Mouse (Mus musculus): ENCODE results near the gene Mrpl39. TPM values are rescaled to one million over a fixed set of nuclear protein-coding genes. Genes with fewer than 3 reads are reported as not detected.

The Mrpl39 gene
- polyA plus RNA-seq, 1 experiment from 2014 or later: 43.0 TPM

GRCm38 (mm10) chr16:84769182-84769581, 33.6 kb upstream of the Mrpl39 start:
- no peaks in the 10 kb centered on the region for H3K9me3 ChIP-seq (ENCODE audit: control insufficient read depth, low read length)
- DNase-seq (ENCODE audit: low spot score) (no peak), ATAC-seq (ENCODE audit: low read depth) (no peak)
- H3K4me2 ChIP-seq (ENCODE audit: low read depth, low read length): no peak overlapping the region
- H3K36me3 ChIP-seq (ENCODE audit: control insufficient read depth, insufficient read depth, low read length): no peaks in the 10 kb centered on the region
- 65% methylated on average over 4 of the region's 4 CpGs for WGBS
- H3K9ac ChIP-seq (ENCODE audit: low read depth, low read length): no peak overlapping the region
- no peak overlapping the region for H3K4me3 ChIP-seq (ENCODE audit: low read depth, low read length)
- 0 out of 2 replicates have a peak, but pooled peaks cover 4% of the 10 kb centered on the region for H3K27me3 ChIP-seq (replicated peaks; ENCODE audit: control insufficient read depth, insufficient read depth, low read length)
- no peak overlapping the region for H3K27ac ChIP-seq (replicated peaks; ENCODE audit: low read depth, low read length)
- H3K4me1 ChIP-seq (ENCODE audit: control insufficient read depth, insufficient read depth, low read length): no peaks in the 10 kb centered on the region

GRCm38 (mm10) chr16:84767956-84768355, 32.4 kb upstream of the Mrpl39 start:
- ATAC-seq (ENCODE audit: low read depth): no peak
- Histone ChIP-seq H3K9ac (ENCODE audit: low read depth, low read length) (no peak overlapping the region), H3K4me2 (ENCODE audit: low read depth, low read length) (no peak overlapping the region), H3K4me1 (ENCODE audit: control insufficient read depth, insufficient read depth, low read length) (no peaks in the 10 kb centered on the region), H3K36me3 (ENCODE audit: control insufficient read depth, insufficient read depth, low read length) (no peaks in the 10 kb centered on the region), H3K4me3 (ENCODE audit: low read depth, low read length) (no peak overlapping the region), H3K27me3 (replicated peaks; ENCODE audit: control insufficient read depth, insufficient read depth, low read length) (0 out of 2 replicates have a peak, but pooled peaks cover 4% of the 10 kb centered on the region), H3K9me3 (ENCODE audit: control insufficient read depth, low read length) (no peaks in the 10 kb centered on the region), H3K27ac (replicated peaks; ENCODE audit: low read depth, low read length) (no peak overlapping the region)
- WGBS: 84% methylated on average over 8 of the region's 8 CpGs
- no peak for DNase-seq (ENCODE audit: low spot score)

- no peak overlapping the region for H3K4me2 ChIP-seq (ENCODE audit: low read depth, low read length)
- H3K9ac ChIP-seq (ENCODE audit: low read depth, low read length): no peak overlapping the region
- DNase-seq (ENCODE audit: low spot score) (no peak), ATAC-seq (ENCODE audit: low read depth) (no peak)
- no peak overlapping the region for H3K4me3 ChIP-seq (ENCODE audit: low read depth, low read length)
- H3K9me3 ChIP-seq (ENCODE audit: control insufficient read depth, low read length): no peaks in the 10 kb centered on the region
- no peaks in the 10 kb centered on the region for H3K4me1 ChIP-seq (ENCODE audit: control insufficient read depth, insufficient read depth, low read length)
- H3K27ac ChIP-seq (replicated peaks; ENCODE audit: low read depth, low read length): no peak overlapping the region
- WGBS: 72% methylated on average over 6 of the region's 6 CpGs
- no peaks in the 10 kb centered on the region for H3K36me3 ChIP-seq (ENCODE audit: control insufficient read depth, insufficient read depth, low read length)
- no peaks in the 10 kb centered on the region for H3K27me3 ChIP-seq (replicated peaks; ENCODE audit: control insufficient read depth, insufficient read depth, low read length)
Observed at GRCm38 (mm10) chr16:84745721-84746306, 10.3 kb upstream of the Mrpl39 start.

- no peak overlapping the region for H3K9ac ChIP-seq (ENCODE audit: low read depth, low read length)
- ATAC-seq (ENCODE audit: low read depth) (no peak), DNase-seq (ENCODE audit: low spot score) (peak; percentile 12)
- no peaks in the 10 kb centered on the region for H3K27me3 ChIP-seq (replicated peaks; ENCODE audit: control insufficient read depth, insufficient read depth, low read length)
- H3K4me1 ChIP-seq (ENCODE audit: control insufficient read depth, insufficient read depth, low read length): no peaks in the 10 kb centered on the region
- no peaks in the 10 kb centered on the region for H3K9me3 ChIP-seq (ENCODE audit: control insufficient read depth, low read length)
- H3K4me3 ChIP-seq (ENCODE audit: low read depth, low read length): no peak overlapping the region
- H3K4me2 ChIP-seq (ENCODE audit: low read depth, low read length): no peak overlapping the region
- 68% methylated on average over 10 of the region's 10 CpGs for WGBS
- H3K36me3 ChIP-seq (ENCODE audit: control insufficient read depth, insufficient read depth, low read length): no peaks in the 10 kb centered on the region
- no peak overlapping the region for H3K27ac ChIP-seq (replicated peaks; ENCODE audit: low read depth, low read length)
Observed at GRCm38 (mm10) chr16:84744703-84745490, 9.4 kb upstream of the Mrpl39 start.

- Histone ChIP-seq H3K4me1 (ENCODE audit: control insufficient read depth, insufficient read depth, low read length) (peaks cover 5% of the 10 kb centered on the region), H3K36me3 (ENCODE audit: control insufficient read depth, insufficient read depth, low read length) (no peaks in the 10 kb centered on the region), H3K27ac (replicated peaks; ENCODE audit: low read depth, low read length) (no peak overlapping the region), H3K9me3 (ENCODE audit: control insufficient read depth, low read length) (no peaks in the 10 kb centered on the region), H3K4me2 (ENCODE audit: low read depth, low read length) (no peak overlapping the region), H3K9ac (ENCODE audit: low read depth, low read length) (no peak overlapping the region), H3K27me3 (replicated peaks; ENCODE audit: control insufficient read depth, insufficient read depth, low read length) (no peaks in the 10 kb centered on the region), H3K4me3 (ENCODE audit: low read depth, low read length) (no peak overlapping the region)
- ATAC-seq (ENCODE audit: low read depth): no peak
- DNase-seq (ENCODE audit: low spot score): no peak
- WGBS: 79% methylated on average over 3 of the region's 3 CpGs
Observed at GRCm38 (mm10) chr16:84737358-84737757, 1.8 kb upstream of the Mrpl39 start.

- ATAC-seq (ENCODE audit: low read depth) (peak; percentile 49), DNase-seq (ENCODE audit: low spot score) (no peak)
- peaks cover 5% of the 10 kb centered on the region for H3K4me1 ChIP-seq (ENCODE audit: control insufficient read depth, insufficient read depth, low read length)
- H3K4me2 ChIP-seq (ENCODE audit: low read depth, low read length): peak overlapping the region; percentile 74
- peak overlapping the region; percentile 80 for H3K9ac ChIP-seq (ENCODE audit: low read depth, low read length)
- H3K4me3 ChIP-seq (ENCODE audit: low read depth, low read length): peak overlapping the region; percentile 72
- WGBS: under 1% methylated on average over 15 of the region's 15 CpGs
- H3K36me3 ChIP-seq (ENCODE audit: control insufficient read depth, insufficient read depth, low read length): peaks cover 24% of the 10 kb centered on the region
- H3K27ac ChIP-seq (replicated peaks; ENCODE audit: low read depth, low read length): no peak overlapping the region
- no peaks in the 10 kb centered on the region for H3K27me3 ChIP-seq (replicated peaks; ENCODE audit: control insufficient read depth, insufficient read depth, low read length)
- H3K9me3 ChIP-seq (ENCODE audit: control insufficient read depth, low read length): no peaks in the 10 kb centered on the region
Observed at GRCm38 (mm10) chr16:84734806-84735165, 756 bp downstream of the Mrpl39 start.

- Histone ChIP-seq H3K9me3 (ENCODE audit: control insufficient read depth, low read length) (no peaks in the 10 kb centered on the region), H3K4me3 (ENCODE audit: low read depth, low read length) (no peak overlapping the region), H3K27ac (replicated peaks; ENCODE audit: low read depth, low read length) (no peak overlapping the region), H3K36me3 (ENCODE audit: control insufficient read depth, insufficient read depth, low read length) (peaks cover 61% of the 10 kb centered on the region), H3K9ac (ENCODE audit: low read depth, low read length) (no peak overlapping the region), H3K4me2 (ENCODE audit: low read depth, low read length) (no peak overlapping the region), H3K27me3 (replicated peaks; ENCODE audit: control insufficient read depth, insufficient read depth, low read length) (no peaks in the 10 kb centered on the region), H3K4me1 (ENCODE audit: control insufficient read depth, insufficient read depth, low read length) (no peaks in the 10 kb centered on the region)
- DNase-seq (ENCODE audit: low spot score) (no peak), ATAC-seq (ENCODE audit: low read depth) (no peak)
- WGBS: 95% methylated on average over 2 of the region's 2 CpGs
Observed at GRCm38 (mm10) chr16:84720670-84721069, 14.9 kb downstream of the Mrpl39 start.

- no peak overlapping the region for H3K4me2 ChIP-seq (ENCODE audit: low read depth, low read length)
- ATAC-seq (ENCODE audit: low read depth): no peak
- WGBS: 96% methylated on average over 4 of the region's 4 CpGs
- H3K27ac ChIP-seq (replicated peaks; ENCODE audit: low read depth, low read length): no peak overlapping the region
- no peak for DNase-seq (ENCODE audit: low spot score)
- H3K9ac ChIP-seq (ENCODE audit: low read depth, low read length): no peak overlapping the region
- H3K4me3 ChIP-seq (ENCODE audit: low read depth, low read length): no peak overlapping the region
- H3K36me3 ChIP-seq (ENCODE audit: control insufficient read depth, insufficient read depth, low read length): peaks cover 38% of the 10 kb centered on the region
- H3K4me1 ChIP-seq (ENCODE audit: control insufficient read depth, insufficient read depth, low read length): no peaks in the 10 kb centered on the region
- H3K27me3 ChIP-seq (replicated peaks; ENCODE audit: control insufficient read depth, insufficient read depth, low read length): no peaks in the 10 kb centered on the region
- H3K9me3 ChIP-seq (ENCODE audit: control insufficient read depth, low read length): no peaks in the 10 kb centered on the region
Observed at GRCm38 (mm10) chr16:84718250-84718649, 17.3 kb downstream of the Mrpl39 start.

Data from embryonic facial prominence, embryonic 14.5 days (tissue).